Mouse (Mus musculus): ENCODE measurements at regions not wholly inside any gene's neighbourhood (a gene's known extent, or its start where the extent isn't known, plus 50 kb on each side); places are given as distances from the start of the nearest gene placed in this dataset.
A peak's percentile ranks its signal among the peaks of the same experiment; 100 is the strongest.

DNA sequence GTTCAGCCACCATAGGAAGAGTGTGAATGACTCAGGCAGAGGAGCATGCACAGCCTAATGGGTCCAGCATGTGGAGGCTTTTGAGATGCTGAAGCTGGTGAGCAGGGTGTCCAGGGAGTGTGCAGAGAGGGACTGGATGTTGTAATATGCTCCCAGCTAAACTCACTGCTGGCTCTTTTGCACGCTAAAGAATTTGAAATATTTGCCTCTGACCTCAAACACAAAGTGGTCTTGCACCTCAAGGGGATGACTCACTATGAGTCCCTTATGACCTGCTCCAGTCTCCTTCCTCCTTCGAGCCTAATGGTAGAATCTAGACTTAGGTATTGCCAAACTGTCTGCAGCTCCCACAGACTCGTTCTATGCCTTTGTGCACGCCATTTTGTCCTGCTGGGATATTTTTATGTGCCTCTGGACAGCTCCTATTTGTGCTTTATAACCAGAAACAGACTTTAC is 55.0 kb upstream of the Slit3 start:
- no peak for DNase-seq

DNA sequence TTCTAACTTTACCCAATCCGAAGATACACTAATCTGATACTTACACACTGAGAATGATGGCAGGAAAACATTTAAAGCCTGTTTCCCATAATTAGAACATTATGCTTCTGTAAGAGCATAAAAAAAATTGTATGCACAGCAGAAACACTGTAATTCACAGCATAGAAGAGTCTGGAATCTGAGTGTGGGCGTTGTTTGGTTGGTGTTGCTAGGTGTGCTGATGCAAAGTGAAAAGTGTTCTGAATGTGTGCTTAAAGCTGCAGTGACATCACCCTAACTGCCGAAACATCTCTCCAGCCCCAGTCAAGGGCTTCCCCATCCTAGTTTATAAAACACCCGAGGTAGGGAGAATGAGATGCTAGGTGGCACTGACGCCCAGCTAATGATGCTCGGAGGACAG is 63.2 kb upstream of the Slit3 start:
- DNase-seq = no peak

DNA sequence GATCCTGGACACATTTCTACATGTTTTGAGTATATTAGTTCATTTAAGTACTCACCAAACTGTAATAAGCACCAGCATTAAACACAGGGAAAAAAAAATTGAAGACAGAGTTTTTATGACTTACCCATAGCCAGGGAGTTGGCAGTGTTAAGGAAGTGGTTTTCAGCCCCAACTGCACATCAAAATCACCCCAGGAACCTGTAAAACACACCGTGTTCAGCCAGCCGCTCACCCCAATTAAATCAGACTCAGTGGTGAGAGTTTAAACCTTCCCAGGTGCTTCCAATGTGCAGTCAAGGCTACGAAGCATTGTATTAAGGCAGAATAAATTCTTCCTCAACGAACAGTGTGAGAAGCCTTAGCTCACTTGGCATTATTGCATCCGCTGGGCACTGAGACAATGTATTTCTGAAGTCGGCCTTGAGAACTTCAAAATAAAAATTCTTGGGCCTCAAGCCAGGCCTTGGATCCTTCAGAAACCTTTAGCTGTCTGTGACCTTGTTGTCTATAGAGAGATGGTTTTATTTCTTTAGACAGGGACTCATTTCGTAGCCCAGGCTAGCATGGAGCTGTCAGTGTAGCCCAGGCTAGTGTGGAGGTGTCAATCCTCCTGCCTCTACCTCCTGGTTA is 65.4 kb upstream of the Slit3 start:
- peak; percentile 9 for DNase-seq

DNA sequence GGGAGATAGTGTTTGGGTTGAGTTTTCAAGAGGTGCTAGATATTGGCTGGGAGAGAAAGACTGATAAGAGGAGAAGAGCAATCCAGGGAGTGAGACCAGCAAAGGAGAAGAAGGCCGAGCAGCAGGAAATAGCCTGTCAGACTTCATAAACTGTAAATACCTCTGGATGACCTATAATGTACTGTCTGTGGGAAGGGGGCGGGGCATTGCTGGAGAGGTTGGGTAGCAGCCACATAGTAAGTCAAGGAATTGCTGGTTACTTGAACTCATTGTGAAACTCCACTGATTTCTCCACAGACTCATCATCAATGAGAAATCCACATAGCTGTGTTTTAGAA is 67.4 kb upstream of the Slit3 start:
- peak; percentile 49 for DNase-seq

DNA sequence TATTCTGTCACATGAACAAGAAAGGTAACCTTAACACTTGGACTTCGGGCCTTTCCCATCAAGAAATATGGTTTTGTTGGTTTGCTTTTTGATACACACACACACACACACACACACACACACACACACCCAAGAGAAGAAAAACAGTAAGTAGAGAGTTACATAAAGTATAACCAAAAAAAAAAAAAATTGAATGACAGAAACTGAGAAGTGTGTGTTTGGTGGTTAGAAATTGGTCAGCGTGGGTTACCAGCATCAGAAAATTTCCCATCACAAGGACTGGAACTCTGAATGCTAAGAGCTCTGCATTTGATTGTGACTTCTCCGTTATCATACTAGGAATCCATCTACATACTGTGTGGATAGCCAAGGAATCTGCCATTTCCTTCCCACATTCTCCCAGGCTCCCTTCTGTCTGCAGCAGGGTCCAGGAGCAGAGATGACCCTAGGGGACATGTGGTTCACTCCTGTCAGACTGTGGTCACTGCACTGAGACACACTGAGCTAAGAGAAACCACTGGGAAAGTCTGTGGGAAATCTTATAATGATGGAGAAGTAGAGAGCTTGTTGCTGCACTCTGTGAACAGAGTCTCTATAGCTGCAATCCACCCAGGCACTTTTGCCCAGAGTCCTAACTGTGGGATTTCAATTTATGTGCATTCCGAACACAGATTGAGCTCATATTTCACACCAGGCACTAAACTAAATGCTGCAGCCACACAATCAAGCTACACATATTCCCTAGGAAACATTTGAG is 68.0 kb upstream of the Slit3 start:
- DNase-seq = no peak

DNA sequence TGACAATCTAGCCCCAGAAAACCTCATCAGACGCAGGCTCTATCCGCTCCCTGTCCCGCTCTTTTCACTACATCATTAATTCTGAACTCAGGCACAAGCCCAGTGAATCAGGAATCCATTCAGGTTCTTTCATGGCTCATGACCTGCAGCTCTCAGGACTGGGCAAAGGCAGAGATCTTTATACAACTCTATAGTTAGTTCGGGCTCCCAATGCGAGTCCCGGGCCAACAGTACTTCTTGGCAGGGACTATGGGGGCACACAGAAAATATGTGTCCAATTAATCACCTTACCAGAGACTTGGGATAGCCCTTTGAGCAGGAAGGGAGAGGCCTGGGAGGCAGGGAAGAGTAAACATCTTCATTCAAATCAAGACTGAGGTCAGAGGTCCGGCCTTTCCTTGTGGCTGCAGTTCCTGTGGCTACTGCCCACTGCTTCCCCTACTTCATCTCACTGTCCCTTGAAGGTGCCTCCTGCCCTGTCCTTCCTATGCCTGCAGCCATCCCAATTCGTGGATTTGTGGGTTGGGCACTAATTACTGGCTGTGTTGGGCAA is 71.3 kb upstream of the Slit3 start:
- DNase-seq = peak; percentile 9

DNA sequence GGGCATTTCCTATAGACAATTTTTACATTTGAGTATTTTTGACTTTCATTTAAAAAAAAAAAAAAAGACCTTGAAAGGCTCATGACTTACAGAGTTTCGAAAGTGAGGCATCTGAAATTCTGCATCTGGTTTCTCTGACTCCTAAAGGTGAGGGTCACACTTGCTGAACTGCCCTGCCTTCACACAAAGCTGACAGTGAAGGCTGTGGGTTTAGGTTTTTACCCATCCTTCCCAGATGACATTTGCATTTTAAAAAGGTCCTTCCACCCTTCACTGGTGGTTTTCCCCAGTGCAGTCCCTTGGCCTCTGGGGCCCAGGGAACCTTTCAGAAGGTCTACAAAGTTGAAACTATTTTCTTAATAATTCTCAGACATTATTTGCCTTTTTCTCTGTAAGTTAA is 76.4 kb upstream of the Slit3 start:
- no peak for DNase-seq

DNA sequence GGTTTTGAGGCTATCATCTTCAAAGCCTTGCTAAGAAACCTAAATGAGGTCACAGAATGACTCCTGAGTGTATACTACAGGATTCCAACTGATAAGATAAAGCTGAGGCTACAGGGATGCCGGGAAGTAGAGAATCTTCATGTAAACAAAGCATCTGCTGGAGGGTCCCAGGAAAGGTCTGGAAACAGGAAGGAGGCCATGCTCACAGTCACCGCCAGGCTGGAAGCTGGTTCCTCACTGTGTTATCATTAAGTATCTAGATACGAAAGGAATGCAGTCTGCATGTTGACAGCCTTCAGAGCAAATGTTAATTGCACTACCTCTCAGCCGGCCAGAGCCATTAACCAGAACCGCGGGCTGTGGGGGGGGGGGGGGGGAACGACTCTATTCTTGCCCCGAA is 96.6 kb upstream of the Slit3 start:
- DNase-seq = no peak

DNA sequence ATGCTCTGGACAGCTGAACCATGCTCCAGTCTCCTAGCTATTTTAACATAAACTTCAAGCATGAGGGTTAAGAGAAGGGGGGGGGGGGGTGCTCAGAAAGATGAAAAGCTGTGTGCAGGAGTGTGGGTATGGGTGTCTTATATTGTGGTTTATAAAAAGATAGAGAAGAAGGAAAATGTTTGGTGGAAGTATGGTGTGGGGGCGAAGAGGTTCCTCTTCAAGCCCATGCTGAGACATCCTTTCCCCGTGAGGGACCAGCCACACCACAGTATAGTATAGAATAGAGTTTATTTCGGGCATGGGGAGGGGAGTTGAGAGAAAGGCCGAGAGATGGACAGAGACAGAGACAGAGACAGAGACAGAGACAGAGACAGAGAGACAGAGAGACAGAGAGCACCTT is 97.2 kb upstream of the Slit3 start:
- no peak for DNase-seq

DNA sequence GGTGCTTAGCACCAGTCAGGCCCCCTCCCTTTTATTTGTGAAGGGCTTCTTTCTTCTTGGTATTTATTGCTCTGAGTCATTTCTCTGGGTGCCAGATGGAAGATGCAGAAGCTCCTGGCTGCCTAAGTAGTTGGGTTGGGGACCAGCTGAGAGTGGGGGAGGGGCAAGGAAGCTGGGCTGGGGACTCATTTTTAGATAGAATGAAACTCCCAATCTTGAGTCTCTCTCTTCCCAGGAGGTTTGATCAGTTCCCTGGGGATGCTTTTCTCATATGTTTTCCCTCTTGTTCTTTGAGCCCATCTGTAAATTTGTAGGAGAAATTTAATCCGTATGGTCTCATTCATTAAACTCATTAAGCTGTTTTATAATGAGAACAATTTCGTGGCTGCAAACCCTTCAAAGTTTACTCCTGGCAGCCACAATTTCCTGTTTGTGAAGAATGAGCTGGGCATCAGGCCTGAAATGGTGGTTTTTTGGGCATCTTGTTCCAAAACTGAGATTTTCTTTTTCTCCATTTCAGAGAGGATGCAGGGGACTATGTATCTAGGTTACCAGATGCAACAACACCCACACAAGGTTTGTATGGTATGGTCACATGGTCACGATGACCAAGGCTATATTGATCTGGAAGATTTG is 98.9 kb upstream of the Slit3 start:
- DNase-seq = no peak

DNA sequence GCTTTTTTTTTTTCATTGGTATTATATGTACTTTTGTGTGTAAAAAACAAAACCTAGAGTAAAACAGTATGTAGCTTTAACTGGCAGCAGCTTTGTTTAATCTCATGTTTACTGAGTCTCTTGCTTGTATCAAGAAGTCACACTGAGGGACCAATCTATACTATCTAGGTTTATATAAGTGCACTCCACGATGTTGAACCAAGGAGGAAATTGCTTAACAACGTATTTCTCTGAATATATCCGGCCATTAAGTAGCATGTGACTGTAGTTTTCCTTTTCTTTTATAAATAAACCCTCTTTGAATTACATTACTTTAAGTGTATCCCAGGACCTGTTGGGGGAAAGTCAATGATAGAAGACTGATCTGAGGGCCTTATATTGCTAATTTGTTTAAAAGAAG is 104.0 kb upstream of the Slit3 start:
- DNase-seq = no peak

DNA sequence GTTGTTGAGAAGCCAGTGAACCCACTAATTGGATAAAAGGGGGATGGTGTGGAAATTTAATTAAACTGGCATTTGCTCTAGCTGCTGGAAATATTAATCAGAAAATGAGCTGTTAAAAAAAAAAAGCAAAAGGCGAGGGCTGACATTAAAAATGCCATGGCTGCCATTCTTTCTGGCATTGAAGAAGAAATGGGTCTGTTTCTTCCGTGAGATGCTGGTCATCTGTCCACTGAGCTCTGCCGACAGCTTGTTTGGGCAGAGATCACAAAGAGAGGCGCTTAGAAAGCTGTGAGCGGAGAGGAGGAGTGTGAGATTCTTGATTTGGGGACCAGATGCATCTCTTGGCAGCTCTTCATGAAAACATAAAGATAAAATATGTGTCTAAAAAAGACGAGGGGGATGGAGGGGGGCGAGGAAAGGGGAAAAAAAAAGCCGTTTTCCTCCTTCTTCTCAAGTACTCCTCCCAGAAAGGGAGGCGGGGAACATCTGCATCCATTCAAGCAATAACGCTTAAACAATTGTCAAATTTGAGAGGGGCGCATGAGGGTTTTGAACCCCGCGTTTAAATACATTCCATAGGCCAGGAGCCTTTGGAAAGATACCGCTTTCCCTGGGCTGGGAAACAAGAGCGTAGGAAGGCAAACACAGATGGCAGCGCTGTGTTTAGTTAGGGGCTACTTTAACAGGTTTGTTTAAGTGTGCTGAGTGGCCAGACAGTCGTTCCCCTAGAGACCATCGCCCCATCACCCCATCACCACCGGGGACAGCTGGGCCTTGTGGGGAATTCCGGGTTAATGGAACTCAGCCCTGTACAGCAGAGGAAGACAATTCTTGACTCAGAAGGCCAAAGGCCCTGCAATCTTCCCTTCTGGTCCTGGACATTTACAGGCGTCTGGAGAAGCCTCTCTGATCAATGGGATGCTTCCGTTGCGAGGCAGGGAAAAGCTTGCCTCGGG is 109.2 kb upstream of the Slit3 start:
- DNase-seq = no peak

DNA sequence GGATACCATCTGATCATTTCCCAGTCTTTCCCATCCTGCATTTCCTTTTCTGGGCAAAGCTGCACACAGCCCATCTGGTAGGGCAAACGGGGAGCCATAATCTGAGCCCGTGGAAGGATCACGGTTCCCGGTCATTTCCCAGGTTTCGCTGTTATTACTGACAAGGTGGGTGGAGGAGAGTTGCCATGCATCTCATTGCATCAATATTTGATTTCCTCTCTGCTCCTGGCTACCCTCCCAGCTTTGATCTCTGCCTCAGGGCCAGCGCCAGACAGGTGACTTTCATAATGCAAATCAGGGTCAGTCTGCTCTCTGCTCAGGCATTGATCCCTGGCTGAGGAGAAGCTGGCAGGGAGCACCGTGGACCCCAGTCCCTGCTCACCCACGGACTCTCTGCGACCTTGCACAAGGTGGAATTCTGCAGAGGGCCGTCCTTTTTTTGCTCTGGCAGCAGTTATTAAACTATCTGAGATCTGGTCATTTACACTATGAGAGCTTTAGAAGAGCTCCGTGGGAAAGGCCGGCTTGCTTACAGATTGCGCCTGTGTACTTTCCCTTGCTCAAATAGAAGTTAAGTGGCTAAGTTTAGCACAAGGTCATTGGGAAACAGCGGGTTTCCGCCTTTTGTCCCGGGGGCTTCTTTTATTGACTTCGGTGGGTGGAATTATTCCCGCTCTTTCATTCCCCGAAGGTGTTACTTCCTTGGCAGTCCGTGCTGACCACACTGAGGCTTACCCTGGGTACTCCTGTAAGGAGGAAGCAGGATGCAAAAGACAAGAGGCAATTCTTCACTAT is 114.1 kb upstream of the Slit3 start:
- DNase-seq = peak; percentile 63

DNA sequence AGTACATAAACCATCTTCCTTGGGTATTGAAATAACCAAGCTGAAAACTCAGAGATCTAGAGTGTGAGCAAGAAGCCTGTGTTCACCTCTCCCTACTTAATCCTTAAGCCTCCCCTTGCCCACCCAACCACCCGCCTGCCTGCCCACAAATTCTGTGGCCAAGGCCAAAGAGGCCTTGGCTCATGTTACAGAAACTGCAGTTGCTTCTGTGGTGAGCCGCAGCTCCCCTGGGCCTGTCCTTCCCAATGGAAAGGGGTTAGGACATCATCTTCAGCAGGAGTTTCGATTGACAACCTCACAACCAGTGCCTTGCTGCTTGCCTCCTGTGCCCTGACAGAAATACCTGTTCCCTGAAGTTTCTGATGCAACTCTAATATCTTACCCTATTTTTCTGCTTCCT is 115.9 kb upstream of the Slit3 start:
- no peak for DNase-seq

DNA sequence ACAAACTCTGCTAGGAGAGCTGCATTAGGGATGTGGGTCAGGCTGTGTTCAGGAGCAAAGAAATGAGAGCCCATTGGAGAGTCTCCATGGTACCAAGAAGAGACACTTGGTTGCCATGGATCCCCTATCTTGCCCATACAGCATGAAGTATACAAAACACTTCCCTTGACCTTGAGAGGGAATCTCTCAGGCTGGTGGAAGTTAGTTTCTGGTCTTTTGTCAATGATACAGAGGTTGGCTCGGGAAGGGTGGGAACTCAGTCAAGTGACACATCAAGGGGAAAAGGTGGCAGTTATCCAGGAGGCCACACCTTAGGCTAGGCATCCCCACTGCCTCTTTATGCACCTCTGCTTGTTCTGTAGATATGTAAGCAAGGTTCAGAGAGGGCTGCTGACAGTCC is 116.6 kb upstream of the Slit3 start:
- DNase-seq = no peak

DNA sequence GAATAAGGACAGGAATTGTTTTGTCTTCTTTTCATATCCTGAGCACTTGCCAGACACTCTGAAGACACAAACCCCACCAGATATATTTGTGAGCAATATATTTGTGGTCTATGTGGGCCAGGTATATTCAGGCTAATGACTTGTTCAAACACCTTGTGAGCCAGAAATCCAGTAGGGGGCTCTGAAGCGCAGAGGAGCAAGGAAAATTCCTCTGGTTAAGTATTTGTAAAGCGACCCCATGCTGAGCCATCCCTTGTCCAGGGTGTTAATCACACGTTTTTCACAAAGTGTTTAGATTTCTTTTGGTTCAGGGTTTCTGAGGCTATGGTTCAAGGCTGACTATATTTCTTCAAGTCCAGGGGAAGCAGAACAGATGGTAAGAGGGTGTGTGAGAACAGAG is 117.1 kb upstream of the Slit3 start:
- no peak for DNase-seq

DNA sequence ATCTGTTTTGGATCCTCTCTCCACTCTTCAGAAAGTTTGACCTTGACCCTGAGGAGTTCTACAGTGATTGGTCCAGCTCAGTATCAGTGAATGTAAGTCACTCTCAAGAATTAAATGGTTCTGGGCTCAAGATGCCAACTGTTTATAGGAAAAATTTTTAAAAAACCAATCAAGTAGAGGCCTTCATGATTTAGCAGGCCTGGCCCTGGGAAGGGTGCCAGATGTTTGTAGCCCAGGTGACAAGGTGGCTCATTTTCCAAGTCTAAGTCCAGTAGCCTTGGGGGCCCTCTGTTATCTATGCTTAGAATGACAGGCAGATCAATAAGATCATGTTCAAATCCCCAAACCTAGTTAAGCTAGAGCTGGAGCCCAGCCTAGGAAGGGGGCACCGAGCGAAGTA is 123.1 kb upstream of the Slit3 start:
- DNase-seq = no peak

DNA sequence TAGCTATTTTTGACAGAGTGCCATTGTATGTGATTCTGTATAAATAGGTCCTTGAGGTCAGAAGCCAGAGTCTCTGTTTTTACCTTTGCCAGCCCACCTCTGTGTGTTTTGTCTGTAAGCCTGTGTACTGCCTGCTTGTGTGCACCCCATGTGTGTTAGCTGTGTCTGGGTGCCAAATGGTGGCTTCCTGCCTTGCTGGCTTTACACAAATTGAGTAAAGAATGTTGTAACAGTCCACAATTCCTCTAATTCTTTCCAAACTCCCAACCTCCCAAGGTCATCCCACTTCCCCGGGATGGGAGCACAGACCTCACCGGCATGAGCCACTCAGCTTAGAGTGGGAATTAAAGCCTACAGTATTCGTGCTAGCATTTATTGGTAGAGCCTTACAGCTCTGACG is 125.5 kb upstream of the Slit3 start:
- DNase-seq = no peak

DNA sequence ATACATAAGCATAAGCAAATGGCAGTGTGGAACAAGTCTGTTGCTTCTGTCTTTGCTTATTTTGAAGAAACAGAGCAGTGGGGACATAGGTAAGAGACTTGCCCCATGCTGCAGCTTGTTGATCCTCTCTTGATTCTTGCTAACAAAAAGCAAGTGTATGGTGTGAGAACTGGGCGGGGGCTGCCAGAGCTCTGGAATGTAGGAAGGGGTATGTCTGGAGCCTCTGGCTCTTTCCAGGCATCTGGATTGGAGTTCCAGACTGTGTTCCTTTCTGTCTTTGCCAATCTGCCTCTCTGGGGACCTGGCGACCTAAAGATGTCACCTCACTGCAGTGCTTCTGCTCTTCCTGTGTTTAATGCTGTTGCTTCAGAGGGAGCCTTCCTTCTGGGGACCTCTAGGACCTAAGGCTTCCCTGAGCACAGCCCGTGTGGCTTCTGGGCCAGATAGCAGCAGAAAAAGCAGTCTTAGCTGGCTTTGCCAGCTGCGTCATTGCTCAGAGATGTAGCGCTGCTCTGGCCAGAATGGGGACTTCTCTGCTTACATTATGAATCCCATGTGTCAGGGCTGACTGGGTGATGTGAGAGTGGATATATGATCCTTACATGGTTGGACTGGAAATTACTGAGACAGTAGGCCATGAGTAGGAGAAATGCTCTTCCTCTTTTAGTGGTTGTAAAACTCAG is 138.1 kb upstream of the Slit3 start:
- no peak for DNase-seq

DNA sequence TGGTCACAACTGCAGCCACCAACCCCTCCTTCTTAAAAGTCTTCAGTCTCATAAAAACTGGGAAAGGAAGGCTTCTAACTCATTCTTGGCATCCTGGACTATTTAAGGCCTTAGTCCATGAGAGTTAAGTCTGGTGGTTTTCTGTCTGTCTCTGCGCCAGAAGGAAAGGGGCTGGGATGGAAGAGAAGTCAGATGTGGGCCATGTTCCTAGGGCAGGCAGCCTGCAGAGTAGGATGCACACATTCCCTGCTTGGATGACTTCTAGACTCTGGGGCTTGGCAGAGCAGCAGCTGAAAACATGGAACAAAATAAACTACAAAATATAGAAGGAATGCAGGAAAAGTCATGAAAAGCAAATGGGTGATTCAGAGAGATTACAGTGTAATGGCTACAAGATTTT is 140.8 kb upstream of the Slit3 start:
- no peak for DNase-seq

DNA sequence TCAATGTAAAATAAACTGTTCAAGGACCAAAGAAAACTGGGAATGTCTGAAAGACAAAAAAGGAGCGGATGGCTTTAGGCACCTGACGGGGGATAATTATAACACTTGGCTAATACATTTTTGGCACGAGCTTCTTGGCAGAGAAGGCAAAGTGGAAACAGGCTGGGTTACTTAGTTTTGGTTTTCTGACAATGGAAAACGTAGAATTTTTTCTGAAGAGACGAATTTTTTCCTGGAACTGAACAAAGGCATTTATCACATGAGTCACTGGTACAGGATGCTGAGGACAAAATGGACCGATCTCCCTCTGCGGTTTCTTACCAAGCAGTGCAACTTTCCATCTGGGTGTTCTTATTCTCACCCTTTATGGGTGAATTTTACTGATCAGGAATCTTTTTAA is 143.2 kb upstream of the Slit3 start:
- no peak for DNase-seq

All from lung, postnatal 14 days (tissue).